Mouse (Mus musculus) ES-Bruce4 (cell line): ENCODE data around the gene 4930564D02Rik. TPM values are rescaled to one million over a fixed set of nuclear protein-coding genes. Genes with fewer than 3 reads are reported as not detected.

Experiments
- H3K27ac ChIP-seq: 2 replicates; pipeline ENCODE4 v1.5.1; 2012; ENCODE audit warnings: low read length, inconsistent platforms; ENCODE audit not compliant: insufficient read depth
- H3K27me3 ChIP-seq: 2 replicates; pipeline ENCODE4 v1.6.1; 2012; ENCODE audit warnings: mild to moderate bottlenecking, low read length, inconsistent platforms; ENCODE audit not compliant: control insufficient read depth, poor library complexity, insufficient read depth, severe bottlenecking
- H3K36me3 ChIP-seq: 2 replicates; pipeline ENCODE4 v1.6.1; 2012; ENCODE audit warnings: inconsistent platforms, mild to moderate bottlenecking, low read length, moderate library complexity; ENCODE audit not compliant: control insufficient read depth, poor library complexity, insufficient read depth, severe bottlenecking
- H3K4me1 ChIP-seq: one replicate; pipeline ENCODE4 v1.8.1; 2011; ENCODE audit warnings: low read length; ENCODE audit not compliant: control insufficient read depth, insufficient read depth
- H3K4me3 ChIP-seq: 2 replicates; pipeline ENCODE4 v1.5.1; 2011; ENCODE audit warnings: low read depth, mild to moderate bottlenecking, low read length
- H3K9ac ChIP-seq: 2 replicates; pipeline ENCODE4 v1.6.1; 2012; ENCODE audit warnings: low read depth, mild to moderate bottlenecking, inconsistent platforms; ENCODE audit not compliant: poor library complexity, severe bottlenecking
- H3K9me3 ChIP-seq: replicated peaks from 2 replicates; pipeline ENCODE4 v1.6.1; 2012; ENCODE audit warnings: mild to moderate bottlenecking, low read length, inconsistent platforms; ENCODE audit not compliant: control insufficient read depth, poor library complexity, insufficient read depth, severe bottlenecking
- CTCF ChIP-seq: IDR thresholded peaks from one replicate; pipeline ENCODE4 v1.8.1; 2011; ENCODE audit warnings: low read depth, low read length
- EP300 ChIP-seq: IDR thresholded peaks from 2 replicates; pipeline ENCODE4 v1.6.1; 2011; ENCODE audit warnings: low read depth, low read length; ENCODE audit not compliant: insufficient read depth
- POLR2A ChIP-seq: IDR thresholded peaks from one replicate; pipeline ENCODE4 v1.8.1; 2011; ENCODE audit warnings: low read length; ENCODE audit not compliant: insufficient read depth
- polyA plus RNA-seq: library from polyadenylated mRNA; stranded (reverse); fragments of >200 nt; gene quantifications from 2 replicates; pipeline ENCODE4 v1.2.4, GENCODE M21; 2011; ENCODE audit warnings: low read depth; ENCODE audit not compliant: missing spikeins, insufficient read depth, insufficient read length

The 4930564D02Rik gene
- polyA plus RNA-seq, 1 experiment, result not detected

GRCm38 (mm10) chr3:105061496-105061895 is 5.1 kb upstream of the 4930564D02Rik start:
- Histone ChIP-seq H3K9me3 (no peaks in the 10 kb centered on the region), H3K4me1 (no peaks in the 10 kb centered on the region), H3K27ac (no peak overlapping the region), H3K27me3 (no peaks in the 10 kb centered on the region), H3K36me3 (no peaks in the 10 kb centered on the region), H3K4me3 (no peak overlapping the region), H3K9ac (no peak overlapping the region)
- no peak for TF ChIP-seq POLR2A
- no peak for TF ChIP-seq CTCF
- no peak for TF ChIP-seq EP300

GRCm38 (mm10) chr3:105061991-105062390 is 4.7 kb upstream of the 4930564D02Rik start:
- Histone ChIP-seq H3K36me3 (no peaks in the 10 kb centered on the region), H3K9me3 (no peaks in the 10 kb centered on the region), H3K4me3 (no peak overlapping the region), H3K27ac (no peak overlapping the region), H3K9ac (no peak overlapping the region), H3K27me3 (no peaks in the 10 kb centered on the region), H3K4me1 (no peaks in the 10 kb centered on the region)
- TF ChIP-seq CTCF (no peak), POLR2A (no peak), EP300 (no peak)

GRCm38 (mm10) chr3:105062676-105063075 is 4.0 kb upstream of the 4930564D02Rik start:
- H3K9ac ChIP-seq, result no peak overlapping the region
- TF ChIP-seq EP300, result no peak
- TF ChIP-seq CTCF, result no peak
- no peak for TF ChIP-seq POLR2A
- H3K36me3 ChIP-seq, result no peaks in the 10 kb centered on the region
- no peaks in the 10 kb centered on the region for H3K4me1 ChIP-seq
- H3K4me3 ChIP-seq, result no peak overlapping the region
- H3K9me3 ChIP-seq, result no peaks in the 10 kb centered on the region
- H3K27me3 ChIP-seq, result no peaks in the 10 kb centered on the region
- H3K27ac ChIP-seq, result no peak overlapping the region

- Histone ChIP-seq H3K27ac (no peak overlapping the region), H3K9ac (no peak overlapping the region), H3K27me3 (no peaks in the 10 kb centered on the region), H3K36me3 (no peaks in the 10 kb centered on the region), H3K4me3 (no peak overlapping the region), H3K4me1 (no peaks in the 10 kb centered on the region), H3K9me3 (no peaks in the 10 kb centered on the region)
- TF ChIP-seq EP300, result no peak
- no peak for TF ChIP-seq POLR2A
- TF ChIP-seq CTCF, result no peak
Measured at GRCm38 (mm10) chr3:105070553-105070952, 3.9 kb downstream of the 4930564D02Rik start.

GRCm38 (mm10) chr3:105071251-105071650 is 4.6 kb downstream of the 4930564D02Rik start:
- TF ChIP-seq EP300 (no peak), CTCF (no peak), POLR2A (no peak)
- no peaks in the 10 kb centered on the region for H3K4me1 ChIP-seq

GRCm38 (mm10) chr3:105072536-105072935 is 5.9 kb downstream of the 4930564D02Rik start:
- H3K36me3 ChIP-seq, result no peaks in the 10 kb centered on the region
- H3K4me1 ChIP-seq, result no peaks in the 10 kb centered on the region
- no peak overlapping the region for H3K9ac ChIP-seq
- H3K27ac ChIP-seq, result no peak overlapping the region
- H3K9me3 ChIP-seq, result no peaks in the 10 kb centered on the region
- no peaks in the 10 kb centered on the region for H3K27me3 ChIP-seq
- no peak for TF ChIP-seq EP300
- TF ChIP-seq CTCF, result no peak
- TF ChIP-seq POLR2A, result no peak
- H3K4me3 ChIP-seq, result no peak overlapping the region

More at GRCm38 (mm10) chr3:105071251-105071650, 4.6 kb downstream of the 4930564D02Rik start:
- Histone ChIP-seq H3K4me3 (no peak overlapping the region), H3K9me3 (no peaks in the 10 kb centered on the region), H3K36me3 (no peaks in the 10 kb centered on the region), H3K9ac (no peak overlapping the region), H3K27ac (no peak overlapping the region), H3K27me3 (no peaks in the 10 kb centered on the region)
